Mouse (Mus musculus): ENCODE data around the gene Aldh1a7. TPM values are rescaled to one million over a fixed set of nuclear protein-coding genes. Genes with fewer than 3 reads are reported as not detected.
"Not testable (repeated sequence)": the region's sequence is repeated elsewhere in the genome, so short reads cannot be mapped to it uniquely, and the experiment has no call there.

Aldh1a7 gene
- total RNA-seq (2015; ENCODE audit: low replicate concordance) (8.3 and 12.6 TPM in 2 replicates), total RNA-seq (2017; ENCODE audit: low replicate concordance) (5.0 and 9.1 TPM in 2 replicates)

DNA sequence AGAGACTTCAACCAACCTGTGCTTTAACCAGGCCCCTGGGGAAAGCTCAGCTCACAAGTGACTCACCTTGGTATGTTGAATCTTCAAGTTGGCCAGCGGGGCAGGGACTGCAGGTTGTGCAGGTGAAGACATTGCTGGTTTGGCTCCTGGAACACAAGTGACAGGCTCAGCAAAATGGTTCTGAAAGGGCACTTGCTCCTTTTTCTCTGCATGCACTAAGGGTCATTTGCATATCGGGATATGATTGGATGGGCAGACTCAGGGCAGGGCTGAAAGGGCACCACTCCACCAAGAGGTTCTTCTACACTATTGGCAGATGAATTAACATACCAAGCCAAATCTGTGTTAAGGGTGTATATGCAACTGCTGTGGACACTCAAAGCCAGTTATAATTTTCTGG, at the start of gene Aldh1a7:
Aldh1a7 (minus strand) TSS at position 182 of the 400 bp plus-strand sequence.
- ATAC-seq (replicated peaks; ENCODE audit: low FRiP score, poor library complexity, severe bottlenecking) = peak; percentile 96

DNA sequence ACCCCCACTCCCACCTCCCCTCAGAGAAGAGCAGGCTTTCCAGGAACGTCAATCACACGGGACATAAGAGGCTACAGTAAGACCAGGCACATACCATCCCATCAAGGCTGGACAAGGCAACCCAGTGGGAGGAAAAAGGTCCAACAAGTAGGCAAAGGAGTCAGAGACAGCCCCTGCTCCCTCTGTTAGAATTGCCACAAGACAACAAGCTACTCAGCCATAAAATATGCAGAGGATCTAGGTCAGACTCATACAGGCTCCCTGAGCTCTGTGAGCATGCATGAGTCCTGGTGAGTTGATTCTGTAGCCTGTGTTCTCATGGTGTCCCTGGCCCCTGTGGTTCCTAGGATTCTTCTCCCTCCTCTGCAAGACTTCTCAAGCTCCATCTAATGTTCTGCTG, 48.3 kb upstream of the Aldh1a7 start:
- ATAC-seq (replicated peaks; ENCODE audit: low FRiP score, poor library complexity, severe bottlenecking) = no peak

DNA sequence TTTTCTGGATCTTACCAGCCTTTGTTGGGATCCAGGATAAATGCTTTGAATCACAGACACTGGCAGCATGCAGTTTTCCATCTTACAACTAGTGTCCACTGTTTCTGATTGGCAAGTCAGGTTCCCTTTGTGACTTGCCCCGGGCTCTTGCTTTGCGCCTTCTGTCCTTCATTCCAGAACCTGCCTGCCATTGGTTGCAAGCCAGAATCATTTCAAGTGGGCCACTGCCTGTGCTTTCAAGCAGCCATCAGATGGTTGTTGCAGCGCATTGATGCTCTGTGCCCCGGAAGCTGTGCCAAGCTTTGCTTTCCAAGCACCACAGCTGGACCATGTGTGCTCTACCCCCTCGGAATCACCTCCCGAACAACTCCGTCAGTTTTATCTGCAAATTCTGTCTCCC, 46.6 kb upstream of the Aldh1a7 start:
- no peak for ATAC-seq (replicated peaks; ENCODE audit: low FRiP score, poor library complexity, severe bottlenecking)

DNA sequence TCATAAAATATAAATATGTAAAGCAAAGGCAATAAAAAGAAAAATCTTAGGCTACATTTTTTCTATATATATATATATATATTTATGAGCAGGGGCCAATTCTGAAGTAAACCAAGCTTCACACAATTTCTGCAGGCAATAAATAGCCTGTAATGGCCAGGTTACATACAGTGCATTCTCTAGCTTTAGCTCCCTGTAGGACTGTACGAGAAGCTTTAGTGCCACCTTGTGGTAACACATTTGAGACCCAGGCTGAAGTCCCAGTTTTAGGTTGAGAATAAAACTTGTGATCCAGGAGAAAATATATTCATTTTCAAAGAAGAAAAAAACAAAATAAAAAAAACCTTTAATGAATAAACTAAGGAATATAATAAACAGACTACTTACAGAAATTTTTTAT, 36.9 kb upstream of the Aldh1a7 start:
- ATAC-seq (replicated peaks; ENCODE audit: low FRiP score, poor library complexity, severe bottlenecking) = no peak

DNA sequence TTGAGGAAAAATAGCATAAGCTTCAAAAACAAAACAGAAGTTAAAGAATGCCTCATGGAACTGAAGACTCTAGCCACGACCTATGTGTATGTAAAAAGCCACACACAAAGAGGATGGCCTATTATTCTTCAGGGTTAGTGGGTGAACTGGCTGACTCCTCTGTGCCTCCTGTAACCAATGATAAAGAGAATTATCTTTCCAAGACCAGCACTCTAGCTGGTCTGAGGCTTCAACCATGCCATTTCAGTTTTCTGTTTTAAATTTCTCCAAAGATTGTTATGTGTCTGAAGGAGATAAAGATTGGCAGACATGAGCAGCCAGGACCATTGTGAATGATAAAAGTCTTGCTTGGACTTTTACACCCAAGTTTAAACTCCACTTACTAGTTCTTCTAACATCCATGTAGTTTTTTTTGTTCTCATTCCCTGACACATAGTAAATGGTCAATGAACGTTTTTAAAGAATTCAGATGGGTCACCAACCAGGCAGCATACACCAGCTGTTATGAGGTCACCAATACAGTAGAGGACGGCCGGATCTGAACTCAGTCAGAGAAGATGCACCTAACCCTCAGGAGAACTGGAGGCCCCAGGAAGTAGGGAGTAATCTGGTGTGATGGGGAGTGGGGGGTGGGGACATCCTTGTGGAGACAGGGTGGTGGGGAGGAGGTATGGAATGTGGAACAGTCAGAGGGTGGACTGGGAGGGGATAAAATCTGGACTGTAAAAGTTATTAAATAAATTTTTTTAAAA, 34.5 kb upstream of the Aldh1a7 start:
- peak; percentile 82 for ATAC-seq (replicated peaks; ENCODE audit: low FRiP score, poor library complexity, severe bottlenecking)

DNA sequence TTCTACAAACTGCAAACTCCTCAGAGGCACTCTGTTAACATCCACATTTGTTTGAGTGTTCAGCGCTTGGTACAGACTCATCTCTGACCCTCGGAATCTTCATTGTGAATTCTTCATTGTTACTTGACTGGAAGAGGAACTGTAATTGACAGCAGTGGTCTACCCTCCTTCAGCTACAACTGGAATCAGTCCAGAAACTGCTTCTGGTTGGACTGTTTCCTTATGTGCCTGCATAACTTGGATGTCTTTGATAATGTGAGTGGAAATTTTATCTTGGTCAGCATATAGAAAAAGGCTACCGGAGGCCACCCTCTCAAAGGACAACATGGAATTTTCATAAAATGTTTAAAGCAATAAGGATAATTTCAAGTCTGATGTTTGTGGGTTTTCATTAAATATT, 33.8 kb upstream of the Aldh1a7 start:
- peak; percentile 69 for ATAC-seq (replicated peaks; ENCODE audit: low FRiP score, poor library complexity, severe bottlenecking)

DNA sequence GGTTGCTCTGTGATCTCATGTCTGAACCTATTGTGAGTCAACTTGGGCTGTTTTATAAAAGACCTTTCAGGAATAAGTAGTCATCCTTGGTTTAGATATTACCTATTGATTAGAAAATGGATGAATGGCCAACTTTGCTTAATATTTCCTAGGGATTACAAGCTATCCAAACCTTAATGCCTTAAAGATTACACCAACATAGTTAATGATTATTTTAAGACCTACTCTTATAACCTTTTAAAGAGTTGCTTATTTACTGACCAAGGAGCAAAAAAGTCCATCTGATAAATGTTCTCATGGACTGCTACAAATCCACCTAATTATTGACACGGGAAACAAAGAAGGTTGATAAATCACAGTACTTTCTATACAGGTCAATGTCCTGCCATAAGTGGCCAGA, 17.3 kb upstream of the Aldh1a7 start:
- ATAC-seq (replicated peaks; ENCODE audit: low FRiP score, poor library complexity, severe bottlenecking) = no peak

DNA sequence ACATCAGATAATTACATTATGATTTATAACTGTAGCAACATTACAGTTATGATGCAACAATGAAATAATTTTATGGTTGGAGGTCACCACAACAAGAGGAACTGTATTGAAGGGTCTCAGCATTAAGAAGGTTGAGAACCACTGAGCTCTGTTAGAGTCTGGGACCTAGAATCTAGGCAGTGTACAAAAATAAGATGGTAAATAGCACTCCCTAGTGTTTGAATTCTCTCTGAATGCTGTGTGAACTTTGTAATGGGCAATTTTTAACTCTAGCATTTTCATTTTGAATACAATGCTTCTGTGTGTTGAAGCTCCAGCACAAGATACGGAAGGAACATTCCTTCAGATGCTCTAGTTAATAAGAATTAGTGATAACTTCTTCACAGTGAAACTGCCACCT, 916 bp upstream of the Aldh1a7 start:
- no peak for ATAC-seq (replicated peaks; ENCODE audit: low FRiP score, poor library complexity, severe bottlenecking)

DNA sequence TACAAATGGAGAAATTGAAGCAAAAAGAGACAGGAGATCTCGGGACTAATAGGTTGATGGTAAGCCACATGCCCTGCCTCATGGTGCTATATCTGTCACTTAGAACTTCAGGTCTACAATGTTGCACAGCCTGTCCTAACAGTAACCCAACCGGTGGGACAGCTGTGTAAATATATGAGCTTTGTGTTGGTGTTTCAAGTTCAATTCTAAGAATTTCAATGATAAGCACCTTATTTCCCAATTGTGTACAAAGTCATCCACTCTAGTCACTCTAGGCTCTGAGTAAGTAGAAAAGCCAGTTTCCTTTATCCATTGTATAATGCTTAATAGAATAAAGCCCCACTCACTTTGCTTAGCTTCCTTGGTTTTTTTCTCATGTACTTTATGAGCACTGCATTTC, 4.4 kb downstream of the Aldh1a7 start:
- no peak for ATAC-seq (replicated peaks; ENCODE audit: low FRiP score, poor library complexity, severe bottlenecking)

DNA sequence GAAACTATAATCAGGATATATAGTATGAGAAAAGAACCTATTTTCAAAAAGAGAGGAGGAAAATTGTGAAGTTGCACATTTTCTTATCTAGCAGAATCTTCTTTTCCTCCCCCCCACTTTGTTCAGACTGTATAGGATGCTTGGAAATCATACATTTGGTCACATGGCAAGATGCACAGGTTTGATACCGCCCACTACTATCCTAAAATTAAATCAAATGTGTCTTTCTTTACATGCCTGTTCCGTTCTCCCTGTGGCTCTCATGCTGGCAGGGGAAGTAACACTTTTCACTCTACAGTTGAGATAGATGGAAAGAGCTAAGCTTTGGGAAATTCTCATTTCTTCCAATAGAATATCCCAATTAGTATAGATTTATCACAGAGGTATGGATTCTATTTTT, 7.1 kb downstream of the Aldh1a7 start:
- no peak for ATAC-seq (replicated peaks; ENCODE audit: low FRiP score, poor library complexity, severe bottlenecking)

DNA sequence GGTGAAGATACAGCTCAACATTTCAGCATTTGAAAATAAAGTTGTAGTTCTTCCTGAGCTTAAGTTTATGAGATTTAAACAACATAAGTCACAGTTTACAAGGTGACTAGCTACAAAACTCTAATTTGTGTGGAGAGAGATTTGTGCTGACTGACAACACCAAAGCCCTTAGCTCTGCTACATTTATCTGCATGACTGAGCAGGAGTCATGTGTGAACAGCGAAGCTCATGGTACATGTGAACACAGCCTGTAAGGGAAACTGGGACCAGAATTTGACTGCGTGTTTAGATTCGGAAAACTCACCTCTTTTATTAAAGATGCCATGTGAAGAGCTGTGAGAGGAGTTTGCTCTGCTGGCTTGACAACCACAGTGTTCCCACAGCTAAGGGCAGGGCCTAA, 11.7 kb downstream of the Aldh1a7 start:
- no peak for ATAC-seq (replicated peaks; ENCODE audit: low FRiP score, poor library complexity, severe bottlenecking)

DNA sequence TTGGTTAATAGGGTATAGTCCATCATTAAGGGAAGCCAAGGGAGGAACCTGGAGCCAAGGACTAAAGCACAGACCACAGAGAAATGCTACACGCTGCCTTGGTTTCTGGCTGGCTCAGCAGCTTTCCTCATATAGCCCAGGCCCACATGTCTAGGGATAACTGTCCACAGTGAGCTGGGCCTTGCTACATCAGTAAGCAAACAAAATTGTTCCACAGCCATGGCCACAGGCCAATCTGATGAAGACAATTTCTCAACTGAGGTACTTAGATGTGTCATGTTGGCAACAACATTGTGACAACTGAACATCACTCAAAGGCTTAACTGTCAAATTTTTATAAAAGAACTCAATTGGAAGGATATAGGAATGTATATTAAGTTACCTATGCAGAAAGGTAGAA, 12.3 kb downstream of the Aldh1a7 start:
- no peak for ATAC-seq (replicated peaks; ENCODE audit: low FRiP score, poor library complexity, severe bottlenecking)

DNA sequence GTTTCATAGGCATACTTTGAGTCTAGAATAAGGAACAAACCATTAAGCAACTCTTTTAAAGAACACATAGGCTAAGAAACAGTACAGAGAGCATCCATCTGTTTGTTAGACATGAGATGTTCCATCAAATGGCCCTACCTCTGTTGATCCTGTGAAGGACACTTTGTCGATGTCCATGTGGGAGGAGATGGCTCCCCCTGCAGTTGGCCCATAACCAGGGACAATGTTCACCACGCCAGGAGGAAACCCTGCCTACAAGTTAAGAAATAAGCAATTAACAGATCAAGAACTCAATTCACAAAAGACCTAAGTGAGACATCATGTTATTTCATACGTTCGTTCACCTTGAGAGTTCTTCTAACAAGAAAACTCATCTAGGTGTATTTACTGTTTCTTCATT, 12.8 kb downstream of the Aldh1a7 start:
- ATAC-seq (replicated peaks; ENCODE audit: low FRiP score, poor library complexity, severe bottlenecking) = no peak

DNA sequence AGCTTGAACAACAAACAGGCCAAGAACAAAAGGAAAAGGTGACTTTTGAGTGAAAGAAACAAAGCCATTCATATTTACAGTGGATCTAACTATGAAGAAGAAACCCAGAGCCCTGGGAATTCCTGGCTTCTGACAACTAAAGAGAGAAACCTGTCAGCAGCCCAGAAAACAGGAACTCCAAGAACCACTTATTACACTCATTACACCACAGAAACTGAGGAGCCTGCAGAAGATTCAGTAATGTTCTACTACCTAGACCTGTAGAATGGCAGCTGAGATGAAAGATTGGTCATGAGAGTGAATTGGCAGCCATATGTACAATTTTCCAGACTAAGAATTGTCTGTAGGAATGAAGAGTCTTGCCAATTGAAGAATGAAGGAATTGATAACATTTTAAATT, 20.2 kb downstream of the Aldh1a7 start:
- no peak for ATAC-seq (replicated peaks; ENCODE audit: low FRiP score, poor library complexity, severe bottlenecking)

DNA sequence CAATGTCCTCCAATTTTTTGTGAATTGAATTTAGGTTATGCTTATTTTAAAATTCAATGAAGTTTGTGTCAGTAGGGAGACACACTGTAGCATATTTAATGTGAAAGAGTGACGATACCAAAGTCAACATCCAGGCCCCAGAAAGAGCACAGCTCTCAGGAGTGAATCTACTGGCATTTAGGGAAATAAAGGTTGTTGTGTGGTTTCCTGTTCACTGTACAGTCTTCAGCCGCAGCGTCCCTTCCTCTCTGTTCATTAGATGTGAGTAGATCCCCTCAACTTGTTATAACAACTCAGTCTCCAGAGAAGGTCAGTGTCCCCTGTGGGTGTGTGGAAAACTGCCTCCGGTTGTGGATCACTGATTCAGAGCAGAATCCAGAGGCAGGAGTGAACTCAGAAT, 20.6 kb downstream of the Aldh1a7 start:
- no peak for ATAC-seq (replicated peaks; ENCODE audit: low FRiP score, poor library complexity, severe bottlenecking)

DNA sequence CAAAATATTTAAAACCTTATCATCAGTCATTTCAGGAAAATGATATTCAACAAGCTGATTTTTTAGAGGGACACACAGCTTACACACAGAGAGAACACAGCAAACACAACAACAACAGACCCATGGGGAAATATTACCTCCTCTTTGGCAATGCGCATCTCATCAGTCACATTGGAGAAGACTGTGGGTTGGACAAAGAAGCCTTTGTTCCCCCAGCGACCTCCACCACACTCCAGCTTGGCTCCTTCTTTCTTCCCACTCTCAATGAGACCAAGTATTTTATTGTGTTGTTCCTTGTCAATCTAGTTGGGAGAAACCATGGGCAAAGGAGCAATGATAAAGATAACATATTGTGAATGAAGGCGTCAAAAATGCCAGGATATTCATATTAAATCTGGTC, 25.3 kb downstream of the Aldh1a7 start:
- no peak for ATAC-seq (replicated peaks; ENCODE audit: low FRiP score, poor library complexity, severe bottlenecking)

DNA sequence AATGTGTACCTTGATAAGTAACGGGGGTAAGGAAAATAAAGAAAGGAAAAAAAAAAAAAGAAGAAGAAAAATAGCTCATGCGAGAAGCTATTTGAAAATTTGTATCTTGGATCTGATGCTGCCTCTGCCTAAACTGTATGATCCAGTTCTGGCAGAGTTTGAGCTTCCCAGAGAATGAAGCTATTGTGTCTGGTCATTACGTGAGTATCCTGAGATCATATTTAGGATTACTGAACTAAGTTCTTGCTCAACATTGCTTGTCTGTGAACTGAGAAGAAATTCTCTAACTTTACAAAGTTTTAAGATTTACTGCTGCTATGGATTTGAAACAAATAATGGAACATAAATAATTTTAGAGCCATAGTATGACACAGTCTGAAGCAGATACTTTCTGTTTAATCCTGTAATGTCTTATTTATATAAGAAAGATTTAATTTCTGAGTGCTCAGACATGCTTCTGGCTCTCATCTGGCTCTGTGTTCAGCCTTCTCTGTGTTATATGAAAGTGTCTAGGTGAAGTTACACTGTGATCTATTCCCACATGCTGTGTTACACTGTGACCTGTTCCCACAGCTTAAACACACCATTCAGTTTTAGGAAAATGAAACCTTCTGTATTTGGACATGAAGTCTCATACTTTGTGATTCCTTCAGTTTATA, 49.5 kb downstream of the Aldh1a7 start:
- no peak for ATAC-seq (replicated peaks; ENCODE audit: low FRiP score, poor library complexity, severe bottlenecking)

DNA sequence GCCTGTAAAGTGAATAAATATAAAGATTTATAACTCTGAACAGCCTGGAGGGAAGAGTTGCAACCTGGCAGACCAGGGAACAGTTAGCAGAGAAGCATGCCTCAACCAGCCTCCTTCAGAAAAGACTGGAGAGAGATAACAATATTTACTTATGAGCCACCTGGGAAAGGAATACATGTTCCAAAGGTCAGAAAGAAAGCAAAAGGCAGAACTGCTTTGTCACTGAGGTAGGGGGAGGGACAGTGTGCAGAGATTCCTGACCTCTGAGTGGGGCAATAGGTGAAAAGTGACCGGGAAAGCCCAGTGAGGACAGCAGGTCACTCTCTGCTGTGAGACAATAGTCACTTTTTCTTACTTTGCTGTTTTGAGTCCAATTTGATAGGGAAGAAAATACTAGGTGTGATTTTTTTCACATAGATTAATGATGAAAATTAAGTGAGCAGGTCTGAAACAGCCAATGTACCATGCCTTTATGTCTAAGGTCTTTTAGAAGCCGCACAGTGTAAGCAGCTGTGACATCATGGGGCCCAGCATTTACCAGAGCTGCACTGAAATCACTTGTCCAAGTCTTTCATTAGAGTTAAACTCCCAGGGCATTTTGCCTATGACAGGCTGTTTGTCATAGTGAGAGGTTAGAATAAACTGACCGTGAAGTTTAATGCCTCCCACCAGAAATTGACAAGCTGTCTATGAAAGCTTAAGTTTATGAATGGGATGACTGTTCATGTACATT, 73.1 kb downstream of the Aldh1a7 start:
- no peak for ATAC-seq (replicated peaks; ENCODE audit: low FRiP score, poor library complexity, severe bottlenecking)

DNA sequence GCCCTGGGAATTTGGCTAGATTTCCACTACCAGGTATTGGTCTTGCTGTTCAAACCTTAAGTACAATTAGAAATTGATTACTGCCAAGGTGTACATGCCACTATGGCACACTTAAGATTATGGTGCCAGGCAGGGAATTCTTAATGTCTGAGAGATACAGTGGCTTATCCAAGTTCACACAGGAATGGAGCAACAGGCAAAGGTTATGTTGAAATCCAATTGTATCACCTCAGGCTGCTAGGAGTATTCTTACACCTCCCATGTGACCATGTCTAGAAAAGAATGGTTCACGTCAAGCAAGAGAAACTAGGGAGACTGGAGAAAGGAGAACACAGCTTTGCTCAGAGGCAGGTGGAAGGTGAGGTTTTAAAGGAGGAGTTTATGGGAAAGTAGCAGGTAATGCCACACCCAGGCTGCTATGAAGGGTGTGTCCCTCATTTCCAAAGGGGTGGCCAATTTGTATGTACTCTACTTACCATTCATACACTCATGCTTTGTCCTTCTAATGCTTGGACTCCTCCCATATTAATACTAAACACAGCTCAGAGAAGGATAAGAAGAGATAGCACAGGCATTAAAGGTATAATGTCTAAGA, 74.2 kb downstream of the Aldh1a7 start:
- no peak for ATAC-seq (replicated peaks; ENCODE audit: low FRiP score, poor library complexity, severe bottlenecking)

DNA sequence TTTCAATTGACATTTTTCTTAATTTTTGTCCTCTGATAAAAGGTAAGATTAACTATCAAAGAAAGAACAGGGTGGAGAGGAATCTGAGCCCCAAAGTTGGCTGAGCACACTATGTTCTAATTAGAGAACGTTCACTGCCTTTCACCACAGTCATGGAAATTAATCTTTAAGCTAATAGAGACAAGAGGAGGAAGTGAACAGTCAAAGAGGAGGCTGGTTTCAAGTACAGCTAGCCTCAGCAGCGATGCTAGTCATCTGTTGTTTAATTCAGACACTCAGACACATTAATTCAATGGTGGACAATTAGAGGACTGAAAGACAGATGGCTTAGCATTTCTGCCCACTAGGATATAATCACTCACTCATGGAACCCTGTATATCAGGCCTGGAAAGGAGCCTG, 77.4 kb downstream of the Aldh1a7 start:
- no peak for ATAC-seq (replicated peaks; ENCODE audit: low FRiP score, poor library complexity, severe bottlenecking)

DNA sequence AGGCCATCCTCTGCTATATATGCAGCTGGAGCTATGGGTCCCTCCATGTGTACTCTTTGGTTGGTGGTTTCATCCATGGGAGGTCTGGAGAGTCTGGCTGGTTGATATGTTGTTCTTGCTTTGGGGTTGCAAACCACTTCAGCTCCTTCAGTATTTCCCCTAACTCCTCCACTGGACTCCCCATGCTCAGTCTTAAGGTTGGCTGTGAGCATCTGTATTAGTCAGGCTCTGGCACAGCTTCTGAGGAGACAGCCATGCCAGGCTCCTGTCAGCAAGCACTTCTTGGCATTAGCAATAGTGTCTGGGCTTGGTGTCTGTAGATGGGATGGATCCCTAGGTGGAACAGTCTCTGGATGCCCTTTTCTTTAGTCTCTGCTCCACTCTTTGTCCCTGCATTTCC, 79.9 kb downstream of the Aldh1a7 start:
- ATAC-seq (replicated peaks; ENCODE audit: low FRiP score, poor library complexity, severe bottlenecking) = not testable (repeated sequence)
